Mouse (Mus musculus) gastrocnemius, adult 2 months (tissue): ENCODE data around the gene 4930415O20Rik. TPM values are rescaled to one million over a fixed set of nuclear protein-coding genes. Genes with fewer than 3 reads are reported as not detected.

Experiments used
- DNase-seq: peaks from one replicate; pipeline ENCODE4 v3.0.0; 2022
- H3K27ac ChIP-seq: fragments of 200-600 bp; 2 replicates; pipeline ENCODE4 v1.8.1; 2022; ENCODE audit warnings: mild to moderate bottlenecking
- H3K4me3 ChIP-seq: fragments of 200-600 bp; 2 replicates; pipeline ENCODE4 v1.8.1; 2022; ENCODE audit warnings: mild to moderate bottlenecking, moderate library complexity
- CTCF ChIP-seq: fragments of 200-600 bp; IDR thresholded peaks from 2 replicates; pipeline ENCODE4 v1.8.1; 2022; ENCODE audit warnings: antibody characterized with exemption, mild to moderate bottlenecking, moderate library complexity
- intact Hi-C: fragments of 180-260 bp; cut with DNase I; formaldehyde crosslinking; loops from one replicate; pipeline ENCODE4 v1.15.1; 2025
- total RNA-seq, 2 experiments: library from RNA; stranded (reverse); gene quantifications; 2 replicates each; pipeline ENCODE4 v1.2.3; 2021

4930415O20Rik gene
- total RNA-seq, 2 experiments from 2014 or later = 1.2 TPM; not detected in 1

DNA sequence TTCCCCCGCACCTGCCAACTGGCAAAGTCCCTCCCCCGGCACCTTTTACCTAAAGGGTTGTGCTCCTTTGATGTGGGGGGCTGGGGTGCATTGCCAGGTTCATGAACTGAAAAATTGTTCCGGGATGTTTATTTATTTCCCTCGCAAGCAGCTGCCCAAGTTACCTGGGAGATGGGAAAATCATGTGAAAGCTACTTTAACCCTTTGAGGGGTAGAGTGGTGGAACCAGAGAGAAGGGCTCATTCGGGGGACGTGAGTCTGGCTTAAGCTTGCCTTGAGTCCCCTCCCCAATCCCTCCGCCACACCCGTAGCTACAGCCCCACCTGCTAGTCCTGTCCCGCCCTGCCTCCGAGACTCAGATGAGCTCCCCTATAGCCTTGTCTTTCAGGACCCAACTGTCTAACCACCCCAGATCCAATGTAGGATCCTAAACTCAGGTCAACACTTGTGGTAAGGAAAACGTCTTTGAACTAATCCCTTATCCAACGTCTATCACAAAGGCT lies 39.4 kb downstream of the 4930415O20Rik start:
- DNase-seq = no peak
- no peak for TF ChIP-seq CTCF
- peak overlapping the region; percentile 90 for H3K27ac ChIP-seq
- intact Hi-C loops = no loop called here
- peak overlapping the region; percentile 97 for H3K4me3 ChIP-seq

DNA sequence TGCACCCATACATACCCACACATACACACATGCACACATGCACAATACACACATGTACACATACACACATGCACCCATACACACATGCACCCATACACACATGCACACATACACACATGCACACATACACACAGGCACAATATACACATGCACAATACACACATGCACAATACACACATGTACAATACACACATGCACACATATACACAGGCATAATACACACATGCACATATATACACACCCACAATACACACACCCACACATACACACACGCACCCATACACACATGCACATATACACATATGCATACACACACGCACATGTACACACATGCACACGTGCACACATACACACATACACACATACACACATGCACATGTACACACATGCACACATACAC lies 41.4 kb downstream of the 4930415O20Rik start:
- no peak for TF ChIP-seq CTCF
- no peak for DNase-seq
- intact Hi-C loops = no loop called here
- Histone ChIP-seq H3K4me3 (no peak overlapping the region), H3K27ac (no peak overlapping the region)

DNA sequence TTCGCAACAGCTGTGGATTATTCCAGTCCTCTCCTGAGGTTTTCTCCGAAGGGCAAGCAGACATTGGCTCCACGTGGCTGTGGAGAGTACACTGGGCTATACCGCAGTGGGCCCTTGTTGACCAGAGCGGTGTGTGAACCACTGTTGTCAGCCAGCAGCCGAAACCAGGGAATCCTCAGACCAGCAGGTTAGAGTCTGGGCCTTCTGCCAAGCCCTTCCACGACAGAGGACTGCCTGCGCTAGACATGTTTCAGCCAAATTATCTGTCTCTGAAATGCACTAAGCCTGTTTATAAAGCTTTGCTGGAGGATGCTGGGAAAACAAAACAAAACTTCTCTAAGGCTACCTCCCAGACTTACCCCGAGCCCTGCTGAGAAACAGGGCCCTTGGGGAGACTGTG lies 43.7 kb downstream of the 4930415O20Rik start:
- intact Hi-C loops = no loop called here
- Histone ChIP-seq H3K27ac (no peak overlapping the region), H3K4me3 (no peak overlapping the region)
- TF ChIP-seq CTCF = no peak
- peak; percentile 63 for DNase-seq

DNA sequence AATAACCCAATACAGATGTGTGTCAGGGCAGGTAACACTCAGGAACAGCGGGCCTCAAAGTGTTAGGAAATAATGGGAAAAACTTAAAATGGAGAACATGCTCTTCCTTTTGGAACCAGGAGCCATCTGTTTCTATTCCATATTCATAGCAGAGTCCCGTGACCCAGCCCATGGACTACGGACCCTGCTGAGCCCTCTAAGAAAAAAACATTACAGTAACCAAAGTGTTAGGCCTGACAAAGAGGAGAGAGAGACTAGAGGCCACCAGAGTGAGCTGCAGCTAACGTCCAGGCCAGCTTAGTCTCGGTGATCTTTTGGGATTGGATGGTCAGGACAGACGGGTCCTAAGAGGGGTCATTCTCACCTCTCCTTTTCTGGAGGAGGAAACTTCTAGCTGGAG lies 44.2 kb downstream of the 4930415O20Rik start:
- intact Hi-C loops = no loop called here
- no peak for TF ChIP-seq CTCF
- Histone ChIP-seq H3K4me3 (no peak overlapping the region), H3K27ac (no peak overlapping the region)
- no peak for DNase-seq

DNA sequence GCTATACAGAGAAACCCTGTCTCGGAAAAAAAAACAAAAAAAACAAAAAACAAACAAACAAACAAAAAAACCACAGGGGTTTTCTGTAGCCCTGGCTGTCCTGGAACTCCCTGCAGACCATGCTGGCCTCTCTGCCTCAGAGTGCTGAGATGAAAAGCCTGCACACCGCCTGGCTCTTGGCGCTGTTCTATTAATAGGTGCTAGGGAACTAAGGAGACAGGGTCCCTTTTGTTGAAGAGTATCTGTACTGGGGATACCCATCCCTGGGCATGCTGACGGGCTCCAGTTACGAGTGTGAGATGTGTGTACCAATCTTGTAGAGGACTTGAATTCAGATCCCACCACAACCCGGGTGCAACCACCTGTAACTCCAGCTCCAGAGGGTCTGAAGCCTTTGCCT lies 44.9 kb downstream of the 4930415O20Rik start:
- no peak for DNase-seq
- no peak for TF ChIP-seq CTCF
- Histone ChIP-seq H3K27ac (peak overlapping the region; percentile 51; the same call in 1 of the 2 replicates), H3K4me3 (no peak overlapping the region)
- intact Hi-C loops = loop anchor here (2.0 kb wide), 1 partner anchor 105 kb away; no protein-coding TSS in a partner anchor

DNA sequence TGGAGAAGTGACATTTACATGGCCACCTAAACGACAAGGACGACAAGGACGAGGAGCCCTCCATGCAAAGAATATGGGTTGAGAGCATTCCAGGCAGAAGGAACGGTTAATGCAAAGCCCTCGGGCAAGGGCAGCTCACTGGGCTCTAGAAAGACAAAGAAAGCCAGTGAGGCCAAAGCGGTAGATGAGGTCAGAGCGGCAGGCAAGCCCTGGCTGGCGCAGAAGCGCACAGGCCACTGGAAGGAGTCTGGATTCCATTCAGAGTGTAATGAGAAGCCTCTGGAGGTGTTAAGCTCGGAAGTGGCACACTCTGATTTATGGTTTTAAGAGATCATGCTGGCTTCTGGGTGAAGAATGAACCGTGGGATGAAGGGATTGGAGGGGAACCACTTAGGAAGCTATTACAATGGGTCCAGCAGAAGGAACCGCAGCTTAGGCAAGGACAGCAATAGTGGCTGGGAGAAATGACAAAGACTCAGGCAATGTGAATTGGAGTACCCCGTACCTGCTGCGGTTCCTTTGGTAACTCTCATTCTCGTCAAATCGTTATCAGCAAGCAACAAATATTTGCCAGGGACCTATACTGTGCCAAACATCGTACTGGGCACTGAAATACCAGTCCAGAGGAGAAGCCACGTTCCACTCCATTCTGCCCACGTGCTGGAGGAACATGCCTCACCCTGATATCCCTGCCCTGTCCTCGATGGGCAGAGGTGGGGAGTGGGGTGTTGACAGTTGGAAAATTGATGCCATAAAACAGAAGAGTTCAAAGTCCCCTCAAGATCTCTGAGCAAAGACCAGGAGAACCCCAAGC lies 45.8 kb downstream of the 4930415O20Rik start:
- Histone ChIP-seq H3K4me3 (peak overlapping the region; percentile 42), H3K27ac (peak overlapping the region; percentile 51)
- peak; percentile 72 for DNase-seq
- TF ChIP-seq CTCF = no peak
- intact Hi-C loops = loop anchor here (1.0 to 2.0 kb wide), 2 partner anchors 36 to 106 kb away; no protein-coding TSS in a partner anchor

DNA sequence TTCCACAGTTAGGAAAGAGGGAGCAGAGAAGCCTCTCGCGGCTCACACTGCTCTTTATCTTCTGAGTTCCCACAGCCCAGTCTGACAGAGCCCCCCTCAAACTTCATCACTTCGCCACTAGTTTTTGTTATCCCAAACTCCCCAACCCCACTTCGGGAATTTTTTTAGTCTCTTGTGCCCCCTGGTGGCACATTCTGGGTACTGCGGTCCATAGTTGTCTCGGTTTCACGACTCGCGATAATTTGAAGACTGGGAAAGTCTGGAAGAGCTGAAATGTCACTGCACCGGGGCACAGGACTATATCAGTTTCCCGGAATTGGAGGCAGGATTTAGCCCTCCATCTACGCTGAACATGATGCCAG lies 46.4 kb downstream of the 4930415O20Rik start:
- peak overlapping the region; percentile 31 for H3K27ac ChIP-seq
- DNase-seq = peak; percentile 81
- H3K4me3 ChIP-seq = peak overlapping the region; percentile 42
- TF ChIP-seq CTCF = peak; percentile 96
- intact Hi-C loops = loop anchor here (1.0 to 2.0 kb wide), 2 partner anchors 37 to 106 kb away; no protein-coding TSS in a partner anchor

DNA sequence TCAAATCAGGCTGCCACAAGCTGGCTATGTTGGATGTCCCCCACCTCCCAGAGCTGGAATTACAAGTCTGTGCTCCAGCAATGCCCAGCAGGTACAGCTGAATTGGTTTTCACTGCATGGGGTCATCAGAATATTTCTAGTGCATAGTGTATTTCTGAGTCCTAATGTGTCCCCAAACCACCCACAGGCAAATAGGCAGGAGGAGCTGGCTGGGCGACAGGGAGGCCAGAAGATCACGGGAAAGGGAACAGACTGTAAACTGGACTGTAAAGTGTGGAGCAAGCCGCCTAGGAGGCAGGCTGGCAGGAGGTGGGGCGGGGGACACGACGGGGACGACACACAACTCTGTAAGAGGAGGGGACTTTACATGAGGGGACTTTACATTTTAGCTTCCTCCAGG lies 51.4 kb downstream of the 4930415O20Rik start:
- DNase-seq = no peak
- intact Hi-C loops = no loop called here
- Histone ChIP-seq H3K4me3 (no peak overlapping the region), H3K27ac (no peak overlapping the region)
- TF ChIP-seq CTCF = no peak

DNA sequence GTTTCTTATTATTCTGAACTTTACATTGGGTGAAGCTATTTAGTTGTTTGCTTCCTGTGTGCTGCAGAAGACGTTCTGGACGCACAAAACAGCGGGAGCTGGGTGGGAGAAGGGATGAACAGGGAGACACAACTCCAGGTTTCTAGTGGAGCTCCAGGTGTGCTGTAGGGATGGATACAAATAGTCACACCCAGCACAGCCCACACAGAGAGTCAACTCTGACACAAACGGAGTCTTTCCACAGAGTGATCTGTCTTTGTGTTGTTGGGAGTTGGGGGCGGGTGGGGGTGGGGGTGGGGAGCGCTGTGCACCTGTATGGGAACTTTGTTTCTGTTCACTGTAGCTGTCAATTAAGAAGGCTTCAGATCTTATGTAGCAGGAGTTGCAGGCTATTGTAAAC lies 51.9 kb downstream of the 4930415O20Rik start:
- Histone ChIP-seq H3K27ac (no peak overlapping the region), H3K4me3 (no peak overlapping the region)
- no peak for TF ChIP-seq CTCF
- intact Hi-C loops = no loop called here
- no peak for DNase-seq

DNA sequence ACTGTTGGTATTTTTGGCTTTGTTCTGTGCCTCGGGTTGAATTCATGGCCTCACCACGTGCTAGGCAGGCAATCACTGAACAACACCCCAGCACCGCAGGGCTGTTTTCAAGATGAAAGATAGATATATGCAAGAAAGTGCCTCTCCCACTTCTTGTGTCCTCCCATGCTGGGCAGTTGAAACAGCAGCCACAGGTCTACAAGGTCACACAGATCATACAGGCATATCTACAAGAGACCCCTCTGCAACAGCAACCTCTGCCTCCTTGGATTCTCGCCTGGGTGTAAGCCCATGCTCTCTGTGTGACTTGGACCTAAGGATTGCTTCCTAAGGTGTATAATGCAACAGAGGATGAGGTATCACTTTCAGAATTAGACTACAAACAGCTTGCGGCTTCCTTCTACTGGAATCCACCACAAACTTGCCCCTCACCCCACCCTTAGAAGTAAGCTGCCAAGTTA lies 52.6 kb downstream of the 4930415O20Rik start:
- Histone ChIP-seq H3K27ac (no peak overlapping the region), H3K4me3 (no peak overlapping the region)
- intact Hi-C loops = no loop called here
- TF ChIP-seq CTCF = no peak
- peak; percentile 12 for DNase-seq

DNA sequence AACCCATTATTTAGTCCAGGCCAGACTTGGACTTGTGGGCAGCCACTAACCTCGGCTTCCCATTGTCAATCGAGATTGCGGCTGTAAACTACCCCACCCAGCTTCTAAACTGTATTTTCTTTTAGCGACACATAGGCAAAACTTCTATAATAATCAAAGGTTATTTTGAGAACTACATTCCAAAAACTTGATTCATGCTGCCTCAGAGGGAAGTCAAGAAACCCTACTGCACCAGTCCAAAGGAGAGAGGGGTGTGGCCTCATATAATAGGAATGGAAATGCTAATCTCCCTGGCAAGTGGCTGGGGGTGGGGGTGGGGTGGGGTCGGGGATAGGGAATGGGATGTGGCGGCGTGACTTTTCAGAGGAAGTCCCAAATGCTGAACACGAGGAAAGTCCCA lies 55.3 kb downstream of the 4930415O20Rik start:
- TF ChIP-seq CTCF = no peak
- no peak overlapping the region for H3K4me3 ChIP-seq
- DNase-seq = no peak
- H3K27ac ChIP-seq = no peak overlapping the region; the same call in 1 of the 2 replicates
- intact Hi-C loops = no loop called here

DNA sequence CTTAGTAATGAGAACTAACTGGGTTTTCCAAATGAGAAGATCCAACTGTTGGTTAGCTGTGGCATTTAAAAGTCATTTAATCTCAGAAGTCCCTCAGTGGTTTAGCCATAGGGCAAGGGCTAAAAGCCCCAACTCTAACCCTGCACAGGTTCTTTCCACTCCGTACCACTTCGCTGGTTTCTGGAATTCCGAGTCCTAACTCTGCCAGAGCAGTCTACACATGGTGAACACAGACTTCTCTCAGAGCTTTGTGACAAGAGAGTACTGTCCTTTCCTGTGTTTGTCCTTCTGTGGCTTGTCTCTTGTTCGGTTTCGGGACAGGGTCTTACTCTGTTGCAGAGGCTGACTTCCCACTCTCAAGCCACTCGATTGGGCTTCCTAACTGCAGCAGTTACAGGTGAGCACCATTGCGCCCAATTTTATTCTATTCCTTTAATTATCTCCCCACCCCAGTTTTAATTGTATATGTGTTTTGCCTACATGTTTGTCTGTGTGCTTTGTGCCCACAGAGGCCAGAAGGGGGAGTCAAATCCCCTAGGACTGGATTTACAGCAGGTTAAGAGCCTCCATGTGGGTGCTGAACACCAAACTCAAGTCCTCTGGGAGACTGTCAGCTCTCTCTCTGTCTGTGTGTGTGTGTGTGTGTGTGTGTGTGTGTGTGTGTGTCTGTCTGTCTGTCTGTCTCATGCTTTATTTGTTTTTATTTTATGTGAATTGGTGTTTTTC lies 55.8 kb downstream of the 4930415O20Rik start:
- no peak for TF ChIP-seq CTCF
- no peak for DNase-seq
- no peak overlapping the region for H3K4me3 ChIP-seq
- H3K27ac ChIP-seq = peak overlapping the region; percentile 46; the same call in 1 of the 2 replicates
- intact Hi-C loops = no loop called here

DNA sequence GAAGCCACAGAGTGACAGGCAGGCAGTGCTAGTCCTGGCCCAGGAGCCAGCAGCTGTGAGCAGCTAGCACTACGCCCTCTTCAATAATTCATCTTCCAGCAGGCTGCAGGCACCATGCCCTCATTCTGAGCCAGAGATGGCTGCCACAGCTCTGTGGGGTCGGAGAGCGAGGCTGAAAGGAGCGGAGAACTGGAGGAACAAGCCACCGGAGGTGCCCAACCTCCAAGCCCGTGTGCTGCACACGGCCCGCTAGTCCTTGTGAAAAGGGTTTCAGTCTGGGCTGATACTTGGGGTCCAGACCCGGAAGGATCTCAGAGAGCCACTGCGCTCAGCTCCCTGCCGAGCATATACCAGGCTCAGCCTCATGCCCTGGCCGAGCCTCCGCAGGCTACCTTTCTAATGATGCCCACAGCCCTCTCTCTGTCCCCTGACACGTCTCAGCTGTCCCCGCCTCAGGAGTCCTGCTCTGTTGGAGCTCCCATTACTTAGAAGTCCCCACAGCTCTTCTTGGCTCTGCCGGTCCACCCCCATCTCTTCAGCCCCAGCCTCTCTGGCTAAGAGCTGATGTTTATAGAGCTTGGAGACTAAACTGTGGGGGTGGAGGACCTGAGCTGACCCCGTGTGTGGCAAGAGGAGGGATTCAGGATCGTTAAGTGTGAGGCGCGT lies 57.9 kb downstream of the 4930415O20Rik start:
- H3K4me3 ChIP-seq = peak overlapping the region; percentile 64
- intact Hi-C loops = no loop called here
- peak; percentile 72 for DNase-seq
- no peak for TF ChIP-seq CTCF
- H3K27ac ChIP-seq = peak overlapping the region; percentile 89
